Mouse (Mus musculus): ENCODE results near the gene Slc6a21.

The Slc6a21 gene

GRCm38 (mm10) chr7:45322245-45322644 lies 44.9 kb downstream of the Slc6a21 start:
- DNase-seq: no peak

GRCm38 (mm10) chr7:45323069-45323468 lies 45.8 kb downstream of the Slc6a21 start:
- DNase-seq: no peak

DNA sequence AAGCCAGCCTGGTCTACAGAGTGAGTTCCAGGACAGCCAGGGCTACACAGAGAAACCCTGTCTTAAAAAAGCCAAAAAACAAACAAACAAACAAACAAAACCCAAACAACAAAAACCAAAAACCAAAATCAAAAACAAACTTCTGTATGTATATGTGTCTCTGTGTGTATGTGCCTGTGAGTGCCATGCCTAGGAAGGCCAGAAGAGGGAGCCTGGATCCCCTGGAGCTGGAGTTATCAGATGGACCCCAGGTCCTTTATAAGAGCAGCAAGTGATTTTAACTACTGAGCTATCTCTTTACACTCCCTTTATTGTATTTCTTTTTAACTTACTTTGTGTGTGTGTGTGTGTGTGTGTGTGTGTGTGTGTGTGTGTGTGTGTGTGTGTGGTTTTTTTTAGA lies 48.5 kb downstream of the Slc6a21 start:
- DNase-seq: no peak

DNA sequence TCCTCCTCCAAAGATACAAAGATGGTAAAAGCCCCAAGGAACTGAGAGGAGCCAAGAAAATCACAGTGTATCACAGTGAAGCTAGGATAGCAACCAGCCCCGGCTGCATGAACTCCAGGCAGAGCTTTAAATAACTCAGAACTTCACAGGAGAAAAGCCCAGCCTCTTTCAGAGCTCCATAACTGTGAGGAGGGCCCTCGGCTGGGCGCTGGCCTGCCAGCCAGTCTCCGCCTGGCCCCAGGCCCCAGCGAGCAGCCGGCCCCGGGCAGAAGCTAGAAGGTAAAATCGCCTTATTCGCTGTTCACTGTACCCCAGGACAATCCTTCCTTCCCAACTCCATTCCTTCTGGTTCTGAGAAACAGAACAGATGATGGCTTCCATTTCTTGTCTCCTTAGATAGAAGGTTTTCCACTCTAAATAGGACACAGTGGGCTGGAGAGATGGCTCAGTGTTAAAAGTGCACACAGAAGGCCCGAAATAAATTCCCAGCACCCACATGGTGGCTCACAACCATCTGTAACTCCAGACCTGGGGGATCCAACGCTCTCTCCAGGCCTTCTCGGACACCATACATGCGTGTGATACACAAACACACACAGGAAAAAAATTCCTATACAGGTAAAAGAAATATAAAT lies 51.6 kb downstream of the Slc6a21 start:
- no peak for DNase-seq

DNA sequence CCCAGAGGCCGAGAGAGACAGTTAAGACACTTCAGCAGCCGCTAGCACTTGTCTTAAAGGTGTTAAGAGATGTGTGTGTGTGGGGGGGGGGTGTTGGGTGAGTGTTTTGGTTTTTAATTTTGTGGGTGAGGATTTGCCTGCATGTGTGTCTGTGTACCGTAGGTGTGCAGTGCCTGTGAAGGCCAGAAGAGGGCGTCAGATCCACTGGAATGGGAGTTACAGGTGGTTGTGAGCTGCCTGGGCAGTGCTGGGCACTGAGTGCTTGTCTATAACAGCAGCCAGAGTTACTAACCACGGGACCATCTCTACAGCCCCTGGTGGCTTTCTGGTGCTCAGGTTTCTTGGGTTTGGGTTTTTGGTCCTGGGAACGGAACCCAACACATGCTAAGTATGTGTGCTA lies 54.2 kb downstream of the Slc6a21 start:
- no peak for DNase-seq

GRCm38 (mm10) chr7:45332685-45333425 lies 55.5 kb downstream of the Slc6a21 start:
- DNase-seq: peak; percentile 36

- peak; percentile 82 for DNase-seq
These were observed 56.2 kb downstream of the Slc6a21 start, which contains the start of gene Trpm4 for GRCm38 (mm10) chr7:45333431-45333982. TSS of gene Trpm4 (minus strand) at chr7:45333780.

DNA sequence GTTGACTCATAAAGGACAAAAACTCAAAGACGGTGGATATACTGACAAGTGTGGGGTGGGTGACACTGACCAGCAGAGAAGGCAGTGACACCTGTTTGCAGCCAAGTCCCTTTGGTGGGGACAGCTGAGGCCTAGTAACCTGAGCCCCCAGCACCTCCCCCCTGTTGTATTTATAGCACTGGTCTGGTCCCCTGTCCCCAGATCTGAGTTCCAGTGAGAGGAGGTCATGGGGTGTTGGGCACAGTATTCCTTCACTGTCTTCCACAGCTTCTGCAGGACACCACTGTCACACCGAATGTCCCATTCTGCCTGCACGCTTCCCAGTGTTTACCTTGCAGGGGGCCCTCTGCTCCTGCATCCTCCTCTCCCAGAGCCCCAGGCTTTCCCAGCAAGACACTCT lies 57.3 kb downstream of the Slc6a21 start:
- no peak for DNase-seq

DNA sequence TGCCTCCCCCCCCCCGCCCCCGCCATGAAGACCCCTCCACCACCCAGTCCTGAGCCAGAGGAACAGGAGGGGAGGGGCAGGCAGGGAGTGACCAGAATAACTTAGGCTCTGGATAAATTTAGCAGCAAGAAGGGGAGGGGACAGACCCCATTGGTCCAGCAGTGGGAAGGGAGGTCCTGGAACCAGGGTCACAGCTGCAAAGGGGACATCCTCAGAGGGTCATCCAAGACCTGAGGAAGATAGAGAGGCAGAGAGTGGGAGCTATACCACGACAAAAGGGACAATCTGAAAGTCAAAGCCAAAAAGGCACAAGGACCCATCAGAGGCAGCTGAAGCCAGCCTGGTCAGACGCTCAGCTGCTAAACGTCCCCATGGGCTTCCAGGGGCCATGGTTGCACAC lies 57.7 kb downstream of the Slc6a21 start, which contains the start of gene Hrc:
TSS of gene Hrc (plus strand) at position 235 of the 400 bp plus-strand sequence.
- DNase-seq: no peak

GRCm38 (mm10) chr7:45336319-45336718 lies 59.0 kb downstream of the Slc6a21 start:
- no peak for DNase-seq

- peak; percentile 14 for DNase-seq
These were observed 60.2 kb downstream of the Slc6a21 start for GRCm38 (mm10) chr7:45337469-45337868.

- peak; percentile 49 for DNase-seq
These were observed 61.0 kb downstream of the Slc6a21 start for GRCm38 (mm10) chr7:45338161-45338911.

All from right cerebral cortex, postnatal 4 days (tissue).